Mouse (Mus musculus) heart, adult 8-10 months (tissue): ENCODE measurements around the gene Pgap3. TPM values are rescaled to one million over a fixed set of nuclear protein-coding genes. Genes with fewer than 3 reads are reported as not detected.

Source experiments
- DNase-seq: peaks from one replicate; pipeline ENCODE4 v3.0.0; 2022; ENCODE audit warnings: low spot score
- total RNA-seq, 4 experiments: library from RNA; stranded (reverse); gene quantifications; 2 replicates each; pipeline ENCODE4 v1.2.4; 2022

Gene Pgap3
- total RNA-seq, 4 experiments from 2014 or later: 8.2 to 9.6 (median 8.9) TPM

GRCm38 (mm10) chr11:98412797-98413301 is 12.6 kb upstream of the Pgap3 start:
- no peak for DNase-seq

GRCm38 (mm10) chr11:98412273-98412796 is 12.0 kb upstream of the Pgap3 start, which contains the start of gene Erbb2:
TSS of gene Erbb2 (plus strand) at chr11:98412470.
- peak; percentile 59 for DNase-seq

- no peak for DNase-seq
These were observed 9.1 kb upstream of the Pgap3 start for GRCm38 (mm10) chr11:98409341-98409822.

GRCm38 (mm10) chr11:98408872-98409271 is 8.6 kb upstream of the Pgap3 start:
- no peak for DNase-seq

- no peak for DNase-seq
These were observed 6.3 kb upstream of the Pgap3 start for GRCm38 (mm10) chr11:98406621-98407020.

- DNase-seq: no peak
These were observed 526 bp upstream of the Pgap3 start for GRCm38 (mm10) chr11:98400816-98401215.

GRCm38 (mm10) chr11:98397946-98398345 is 2.3 kb downstream of the Pgap3 start:
- DNase-seq: no peak

GRCm38 (mm10) chr11:98395041-98395440 is 5.2 kb downstream of the Pgap3 start:
- no peak for DNase-seq

GRCm38 (mm10) chr11:98394301-98394700 is 6.0 kb downstream of the Pgap3 start:
- DNase-seq: no peak

GRCm38 (mm10) chr11:98393317-98393716 is 7.0 kb downstream of the Pgap3 start:
- no peak for DNase-seq

- no peak for DNase-seq
These were observed 7.6 kb downstream of the Pgap3 start for GRCm38 (mm10) chr11:98392645-98393044.

GRCm38 (mm10) chr11:98392034-98392433 is 8.3 kb downstream of the Pgap3 start:
- DNase-seq: no peak

GRCm38 (mm10) chr11:98390141-98390540 is 10.1 kb downstream of the Pgap3 start:
- no peak for DNase-seq

GRCm38 (mm10) chr11:98389221-98389780 is 11.0 kb downstream of the Pgap3 start:
- no peak for DNase-seq

GRCm38 (mm10) chr11:98388282-98388681 is 12.0 kb downstream of the Pgap3 start:
- DNase-seq: no peak

GRCm38 (mm10) chr11:98387056-98387577 is 13.2 kb downstream of the Pgap3 start:
- DNase-seq: no peak

GRCm38 (mm10) chr11:98386596-98386995 is 13.7 kb downstream of the Pgap3 start:
- DNase-seq: no peak

- DNase-seq: no peak
These were observed 14.4 kb downstream of the Pgap3 start, which contains the start of gene Pnmt for GRCm38 (mm10) chr11:98385638-98386585. TSS of gene Pnmt (plus strand) at chr11:98386450.

- DNase-seq: no peak
These were observed 15.3 kb downstream of the Pgap3 start for GRCm38 (mm10) chr11:98384721-98385637.

GRCm38 (mm10) chr11:98384216-98384615 is 16.1 kb downstream of the Pgap3 start:
- DNase-seq: no peak
